Mouse (Mus musculus) cortical plate, adult 2 months (tissue): Measurements from ENCODE around the gene Padi2. TPM values are rescaled to one million over a fixed set of nuclear protein-coding genes. Genes with fewer than 3 reads are reported as not detected.

Experiments
- H3K27ac ChIP-seq: fragments of 200-500 bp; 2 replicates; pipeline ENCODE4 v1.5.1; 2012; ENCODE audit warnings: low read length, control low read depth, inconsistent platforms; ENCODE audit not compliant: insufficient read depth
- H3K4me1 ChIP-seq: fragments of 200-500 bp; 2 replicates; pipeline ENCODE4 v1.6.1; 2011; ENCODE audit warnings: low read length; ENCODE audit not compliant: control insufficient read depth, insufficient read depth
- H3K4me3 ChIP-seq: fragments of 200-500 bp; 2 replicates; pipeline ENCODE4 v1.5.1; 2011; ENCODE audit warnings: mild to moderate bottlenecking, low read length, control low read depth; ENCODE audit not compliant: insufficient read depth
- CTCF ChIP-seq: fragments of 200-500 bp; IDR thresholded peaks from 2 replicates; pipeline ENCODE4 v1.5.1; 2011; ENCODE audit warnings: mild to moderate bottlenecking, control low read depth, low read length; ENCODE audit not compliant: insufficient read depth; ENCODE audit errors: extremely low read depth
- POLR2A ChIP-seq: fragments of 200-500 bp; IDR thresholded peaks from 2 replicates; pipeline ENCODE4 v1.6.1; 2011; ENCODE audit warnings: mild to moderate bottlenecking, low read length, control low read depth; ENCODE audit not compliant: insufficient read depth; ENCODE audit errors: extremely low read depth
- polyA plus RNA-seq: library from polyadenylated mRNA; depleted of rRNA; stranded (reverse); fragments of >200 nt; gene quantifications from 2 replicates; pipeline ENCODE4 v1.2.3, GENCODE M21; 2012

Gene Padi2
- polyA plus RNA-seq, 1 experiment: 19.4 TPM

GRCm38 (mm10) chr4:140950574-140950973 lies 44.4 kb downstream of the Padi2 start:
- no peaks in the 10 kb centered on the region for H3K4me1 ChIP-seq
- H3K4me3 ChIP-seq: no peak overlapping the region
- no peak overlapping the region for H3K27ac ChIP-seq
- TF ChIP-seq POLR2A: no peak
- TF ChIP-seq CTCF: no peak

- no peak for TF ChIP-seq CTCF
- no peak for TF ChIP-seq POLR2A
- H3K4me3 ChIP-seq: no peak overlapping the region
- peaks cover 2% of the 10 kb centered on the region; the same call in 1 of the 2 replicates for H3K4me1 ChIP-seq
- H3K27ac ChIP-seq: no peak overlapping the region
Measured at GRCm38 (mm10) chr4:140951861-140952641, 45.9 kb downstream of the Padi2 start.

GRCm38 (mm10) chr4:140957131-140957702 lies 51.1 kb downstream of the Padi2 start:
- peaks cover 4% of the 10 kb centered on the region for H3K4me1 ChIP-seq
- no peak for TF ChIP-seq POLR2A
- no peak for TF ChIP-seq CTCF
- peak overlapping the region; percentile 42 for H3K4me3 ChIP-seq
- H3K27ac ChIP-seq: peak overlapping the region; percentile 11; the same call in 1 of the 2 replicates

DNA sequence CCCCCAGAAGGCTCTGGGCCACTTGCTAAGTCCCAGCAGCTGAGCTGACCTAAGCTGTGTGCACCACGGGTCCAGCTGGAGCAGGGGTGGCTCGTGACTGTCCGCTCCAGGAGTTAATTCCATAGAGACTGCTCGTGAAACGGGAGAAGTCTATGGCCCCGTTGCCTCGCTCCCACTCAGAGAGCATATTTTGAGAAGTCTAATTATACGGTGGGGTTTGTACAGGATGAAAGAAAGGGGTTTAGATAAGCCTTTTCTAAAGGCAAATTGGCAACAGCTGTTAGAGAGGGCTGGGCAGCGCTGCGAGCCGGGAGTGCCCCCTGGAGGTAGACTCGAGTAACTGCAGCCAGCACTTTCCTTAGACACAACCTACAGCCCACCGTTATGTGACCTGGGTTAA lies 51.6 kb downstream of the Padi2 start:
- Histone ChIP-seq H3K4me3 (peak overlapping the region; percentile 42), H3K4me1 (peaks cover 6% of the 10 kb centered on the region), H3K27ac (peak overlapping the region; percentile 11; the same call in 1 of the 2 replicates)
- TF ChIP-seq POLR2A: no peak
- peak; percentile 93 for TF ChIP-seq CTCF

- TF ChIP-seq CTCF (no peak), POLR2A (no peak)
- Histone ChIP-seq H3K27ac (no peak overlapping the region), H3K4me3 (no peak overlapping the region), H3K4me1 (peaks cover 9% of the 10 kb centered on the region)
Measured at GRCm38 (mm10) chr4:140958319-140958718, 52.2 kb downstream of the Padi2 start.

- Histone ChIP-seq H3K4me3 (no peak overlapping the region), H3K27ac (no peak overlapping the region), H3K4me1 (peaks cover 9% of the 10 kb centered on the region)
- TF ChIP-seq CTCF: no peak
- no peak for TF ChIP-seq POLR2A
Measured at GRCm38 (mm10) chr4:140959128-140959679, 53.1 kb downstream of the Padi2 start.

GRCm38 (mm10) chr4:140959715-140960479 lies 53.8 kb downstream of the Padi2 start:
- TF ChIP-seq CTCF (no peak), POLR2A (no peak)
- H3K4me1 ChIP-seq: peaks cover 11% of the 10 kb centered on the region
- H3K4me3 ChIP-seq: no peak overlapping the region; the same call in 1 of the 2 replicates
- no peak overlapping the region for H3K27ac ChIP-seq

DNA sequence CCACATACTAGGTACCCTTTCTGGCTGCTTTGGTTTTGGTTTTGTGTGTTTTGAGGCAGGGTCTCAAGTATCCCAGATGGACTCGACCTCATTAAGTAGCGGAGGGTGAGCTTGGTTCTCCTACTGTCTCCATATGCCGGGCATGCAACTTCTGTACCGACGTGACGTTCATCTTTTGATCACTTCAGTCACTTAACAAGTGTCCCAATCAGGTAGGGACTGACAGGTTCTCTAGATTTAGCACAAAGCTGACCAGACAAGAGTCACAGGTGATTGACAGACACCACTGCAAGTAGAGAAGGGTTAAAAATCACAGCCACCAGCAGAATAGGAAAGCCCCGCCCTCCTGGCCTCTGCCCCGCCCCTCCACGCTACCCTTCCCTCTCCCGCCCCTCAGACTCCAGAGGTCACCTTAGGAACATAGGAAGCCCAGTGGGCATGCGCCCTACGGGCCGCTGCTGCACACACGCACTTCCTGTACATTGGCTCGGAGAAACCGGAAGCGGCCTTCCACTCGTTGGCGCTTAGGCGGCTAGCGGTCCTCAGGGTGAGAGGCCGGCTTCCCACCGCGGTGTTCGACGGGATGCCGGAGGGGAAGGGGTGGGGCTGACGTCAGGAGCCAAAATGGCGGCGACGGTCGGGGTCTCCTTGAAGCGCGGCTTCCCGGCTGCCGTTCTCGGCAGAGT lies 54.8 kb downstream of the Padi2 start, which contains the start of gene Sdhb:
TSS of gene Sdhb (plus strand) at position 423 of the 686 bp plus-strand sequence.
- Histone ChIP-seq H3K27ac (peak within 1 kb of the TSS; percentile 92), H3K4me1 (peaks cover 11% of the 10 kb centered on the region), H3K4me3 (peak within 1 kb of the TSS; percentile 84)
- TF ChIP-seq CTCF: no peak
- TF ChIP-seq POLR2A: peak; percentile 46; the same call in 1 of the 2 replicates

GRCm38 (mm10) chr4:140961467-140962206 lies 55.5 kb downstream of the Padi2 start:
- H3K4me1 ChIP-seq: peaks cover 11% of the 10 kb centered on the region
- H3K4me3 ChIP-seq: peak overlapping the region; percentile 84
- no peak for TF ChIP-seq POLR2A
- TF ChIP-seq CTCF: no peak
- H3K27ac ChIP-seq: peak overlapping the region; percentile 92
